In genomic region chr1:75565616-75566015, GRCm38 (mm10) we compare ENCODE assay signal across 14 mouse cellular contexts. TPM values are rescaled to one million over a fixed set of nuclear protein-coding genes. Genes with fewer than 3 reads are reported as not detected.
DNase-seq lines count a peak whose midpoint lies in the region; ATAC-seq and TF ChIP-seq lines count a peak whose summit lies in the region.
"Had no signal": no experiment of that assay in that cellular context is flagged by ENCODE, and none has a peak within 500 bp of the region (broad histone marks: within the 10 kb centered on the region; RNA-seq: fewer than 3 reads in every experiment).

No protein-coding gene starts in this region.

- 47% methylated on average over 9 of the region's 9 CpGs for WGBS in forebrain, postnatal 0 days
- 78% methylated on average over 9 of the region's 9 CpGs for WGBS in forebrain, embryonic 11.5 days
- WGBS in midbrain, embryonic 15.5 days, result 56% methylated on average over 9 of the region's 9 CpGs
- WGBS in midbrain, embryonic 10.5 days, result 75% methylated on average over 9 of the region's 9 CpGs
- WGBS in heart, embryonic 16.5 days, result 40% methylated on average over 9 of the region's 9 CpGs

- no peak overlapping the region; the same call in 1 of the 2 replicates for H3K9ac ChIP-seq in forebrain, postnatal 0 days
- no peak overlapping the region for H3K9ac ChIP-seq in forebrain, embryonic 11.5 days (ENCODE audit: low read length)
- H3K9ac ChIP-seq in midbrain, embryonic 15.5 days, result no peak overlapping the region
- H3K9ac ChIP-seq in heart, embryonic 16.5 days (ENCODE audit: low read length), result 0 out of 2 replicates have a peak overlapping the region, but pooled peaks have one; percentile 5
- H3K9ac ChIP-seq: limb, embryonic 15.5 days; lung, embryonic 15.5 days; midbrain, embryonic 12.5 days had no signal

- H3K9me3 ChIP-seq in forebrain, postnatal 0 days (ENCODE audit: low read length), result no peaks in the 10 kb centered on the region
- no peaks in the 10 kb centered on the region for H3K9me3 ChIP-seq in forebrain, embryonic 11.5 days (ENCODE audit: control insufficient read depth, low read length)
- H3K9me3 ChIP-seq in midbrain, embryonic 15.5 days, result 0 out of 2 replicates have a peak, but pooled peaks cover 2% of the 10 kb centered on the region
- H3K9me3 ChIP-seq in midbrain, embryonic 10.5 days (replicated peaks), result no peaks in the 10 kb centered on the region; the same call in 1 of the 2 replicates
- 0 out of 2 replicates have a peak, but pooled peaks cover 3% of the 10 kb centered on the region for H3K9me3 ChIP-seq in heart, embryonic 16.5 days (replicated peaks; ENCODE audit: control insufficient read depth, low read length)
- H3K9me3 ChIP-seq: limb, embryonic 15.5 days; lung, embryonic 15.5 days had no signal

- peaks cover 6% of the 10 kb centered on the region for H3K4me1 ChIP-seq in forebrain, postnatal 0 days (ENCODE audit: insufficient read depth)
- no peaks in the 10 kb centered on the region for H3K4me1 ChIP-seq in forebrain, embryonic 11.5 days (replicated peaks; ENCODE audit: control insufficient read depth, insufficient read depth, low read length)
- peaks cover 6% of the 10 kb centered on the region; the same call in 1 of the 2 replicates for H3K4me1 ChIP-seq in midbrain, embryonic 15.5 days
- no peaks in the 10 kb centered on the region for H3K4me1 ChIP-seq in midbrain, embryonic 10.5 days
- H3K4me1 ChIP-seq in heart, embryonic 16.5 days (ENCODE audit: control insufficient read depth, insufficient read depth, low read length), result peaks cover 34% of the 10 kb centered on the region
- H3K4me1 ChIP-seq: lung, embryonic 15.5 days; midbrain, embryonic 12.5 days had no signal

- H3K27me3 ChIP-seq in forebrain, postnatal 0 days (ENCODE audit: insufficient read depth, low read length), result no peaks in the 10 kb centered on the region
- no peaks in the 10 kb centered on the region for H3K27me3 ChIP-seq in forebrain, embryonic 11.5 days (ENCODE audit: control insufficient read depth, insufficient read depth, low read length)
- H3K27me3 ChIP-seq in midbrain, embryonic 15.5 days (replicated peaks), result no peaks in the 10 kb centered on the region
- H3K27me3 ChIP-seq in midbrain, embryonic 10.5 days (ENCODE audit: low read depth, poor library complexity, severe bottlenecking), result 0 out of 2 replicates have a peak, but pooled peaks cover 5% of the 10 kb centered on the region
- no peaks in the 10 kb centered on the region for H3K27me3 ChIP-seq in heart, embryonic 16.5 days (ENCODE audit: control insufficient read depth, insufficient read depth, low read length)
- H3K27me3 ChIP-seq: limb, embryonic 15.5 days; lung, embryonic 15.5 days had no signal

- DNase-seq in forebrain, postnatal 0 days, result no peak
- no peak for DNase-seq in forebrain, embryonic 11.5 days (ENCODE audit: low spot score)
- no peak for DNase-seq in midbrain, embryonic 10.5 days (ENCODE audit: low spot score)
- DNase-seq in thymus, postnatal 10 days (ENCODE audit: low spot score in 2 of 2), result peak; percentile 11 to 16
- no peak for DNase-seq in gastrocnemius, postnatal 14 days
- no peak for DNase-seq in urinary bladder, postnatal 36 days (ENCODE audit: low spot score in 2 of 2)
- DNase-seq: gastrocnemius, postnatal 10 days; kidney, postnatal 25 days; right cerebral cortex, postnatal 25 days had no signal

- peak overlapping the region; percentile 23; the same call in 1 of the 2 replicates for H3K27ac ChIP-seq in forebrain, postnatal 0 days (ENCODE audit: low read depth, low read length)
- no peak overlapping the region for H3K27ac ChIP-seq in forebrain, embryonic 11.5 days (ENCODE audit: low read depth, low read length)
- H3K27ac ChIP-seq in midbrain, embryonic 15.5 days, result peak overlapping the region; percentile 50
- H3K27ac ChIP-seq in midbrain, embryonic 10.5 days (replicated peaks), result no peak overlapping the region
- H3K27ac ChIP-seq in heart, embryonic 16.5 days (ENCODE audit: low read length), result peak overlapping the region; percentile 79
- H3K27ac ChIP-seq: limb, embryonic 15.5 days; lung, embryonic 15.5 days; midbrain, embryonic 12.5 days had no signal

- H3K36me3 ChIP-seq in forebrain, postnatal 0 days (ENCODE audit: insufficient read depth), result no peaks in the 10 kb centered on the region
- H3K36me3 ChIP-seq in forebrain, embryonic 11.5 days (ENCODE audit: control insufficient read depth, insufficient read depth, low read length), result no peaks in the 10 kb centered on the region
- no peaks in the 10 kb centered on the region for H3K36me3 ChIP-seq in midbrain, embryonic 15.5 days (replicated peaks)
- no peaks in the 10 kb centered on the region for H3K36me3 ChIP-seq in midbrain, embryonic 10.5 days
- no peaks in the 10 kb centered on the region for H3K36me3 ChIP-seq in heart, embryonic 16.5 days (ENCODE audit: control insufficient read depth, insufficient read depth)
- H3K36me3 ChIP-seq: limb, embryonic 15.5 days; lung, embryonic 15.5 days; midbrain, embryonic 12.5 days had no signal

- no peak for TF ChIP-seq CTCF in forebrain, postnatal 0 days (IDR thresholded peaks at IDR 0.05; ENCODE audit: low read depth)

- intact Hi-C loops in gastrocnemius, postnatal 14 days (cut with DNase I; ENCODE audit: low total_unique reads), result no loop called here

- H3K4me2 ChIP-seq in forebrain, postnatal 0 days (ENCODE audit: low read depth), result no peak overlapping the region
- H3K4me2 ChIP-seq in forebrain, embryonic 11.5 days (ENCODE audit: low read depth, low read length, severe bottlenecking), result no peak overlapping the region
- H3K4me2 ChIP-seq in midbrain, embryonic 15.5 days, result no peak overlapping the region
- H3K4me2 ChIP-seq in heart, embryonic 16.5 days (ENCODE audit: low read depth, low read length), result peak overlapping the region; percentile 11; the same call in 1 of the 2 replicates
- H3K4me2 ChIP-seq: limb, embryonic 15.5 days; lung, embryonic 15.5 days; midbrain, embryonic 12.5 days had no signal

- ATAC-seq in forebrain, postnatal 0 days, result peak; percentile 13; the same call in 1 of the 2 replicates
- no peak for ATAC-seq in forebrain, embryonic 11.5 days (replicated peaks; ENCODE audit: low FRiP score)
- no peak for ATAC-seq in midbrain, embryonic 15.5 days (replicated peaks)
- no peak for ATAC-seq in heart, embryonic 16.5 days (replicated peaks; ENCODE audit: extremely low read depth, insufficient read depth, low FRiP score)

- H3K4me3 ChIP-seq in forebrain, postnatal 0 days (ENCODE audit: low read depth, low read length), result no peak overlapping the region
- H3K4me3 ChIP-seq in forebrain, embryonic 11.5 days (ENCODE audit: low read depth, low read length), result no peak overlapping the region
- no peak overlapping the region for H3K4me3 ChIP-seq in midbrain, embryonic 15.5 days
- H3K4me3 ChIP-seq in midbrain, embryonic 10.5 days, result no peak overlapping the region
- H3K4me3 ChIP-seq in heart, embryonic 16.5 days (ENCODE audit: low read length), result no peak overlapping the region
- H3K4me3 ChIP-seq: limb, embryonic 15.5 days; lung, embryonic 15.5 days; midbrain, embryonic 12.5 days had no signal

RNA-seq across cellular contexts. Expression of gene Slc4a3, which starts 19.6 kb away (rescaled TPM):
- total RNA-seq in forebrain, postnatal 0 days (2014; rRNA removed), result 101 and 120 TPM in 2 replicates
- 56.0 and 73.0 TPM in 2 replicates for polyA plus RNA-seq in forebrain, postnatal 0 days (2015; fragmentation: Nextera tagmentation; extraction: Ambion mirVana)
- polyA plus RNA-seq in forebrain, embryonic 11.5 days (2014; fragmentation: Nextera tagmentation; extraction: Ambion mirVana), result 13.3 and 15.7 TPM in 2 replicates
- polyA plus RNA-seq in midbrain, embryonic 15.5 days (2015; fragmentation: Nextera tagmentation; extraction: Ambion mirVana), result 68.8 and 79.6 TPM in 2 replicates
- polyA plus RNA-seq in midbrain, embryonic 10.5 days (2016; fragmentation: Nextera tagmentation; extraction: Ambion mirVana), result 13.2 and 16.7 TPM in 2 replicates
- polyA plus RNA-seq in heart, embryonic 16.5 days (2015; fragmentation: Nextera tagmentation; extraction: Ambion mirVana), result 33.3 and 36.6 TPM in 2 replicates
- 1 to 10 TPM; 5.2 to 6.2 TPM for total RNA-seq in gastrocnemius, postnatal 14 days (2021)

RNA-seq across cellular contexts. Expression of gene Stk11ip, which starts 44.3 kb away (rescaled TPM):
- 25.8 and 34.7 TPM in 2 replicates for total RNA-seq in forebrain, postnatal 0 days (2014; rRNA removed)
- polyA plus RNA-seq in forebrain, postnatal 0 days (2015; fragmentation: Nextera tagmentation; extraction: Ambion mirVana), result 12.1 and 14.3 TPM in 2 replicates
- 23.9 and 27.6 TPM in 2 replicates for polyA plus RNA-seq in forebrain, embryonic 11.5 days (2014; fragmentation: Nextera tagmentation; extraction: Ambion mirVana)
- 25.7 and 27.7 TPM in 2 replicates for polyA plus RNA-seq in midbrain, embryonic 15.5 days (2015; fragmentation: Nextera tagmentation; extraction: Ambion mirVana)
- polyA plus RNA-seq in midbrain, embryonic 10.5 days (2016; fragmentation: Nextera tagmentation; extraction: Ambion mirVana), result 31.7 and 33.0 TPM in 2 replicates
- 14.3 and 14.7 TPM in 2 replicates for polyA plus RNA-seq in heart, embryonic 16.5 days (2015; fragmentation: Nextera tagmentation; extraction: Ambion mirVana)
- 1 to 10 TPM; 5.5 to 6.3 TPM for total RNA-seq in gastrocnemius, postnatal 14 days (2021)

RNA-seq across cellular contexts. Expression of gene Inha, which starts 58.7 kb away (rescaled TPM):
- total RNA-seq in forebrain, postnatal 0 days (2014; rRNA removed), result 24.5 and 26.6 TPM in 2 replicates
- polyA plus RNA-seq in forebrain, postnatal 0 days (2015; fragmentation: Nextera tagmentation; extraction: Ambion mirVana), result 19.6 and 24.8 TPM in 2 replicates
- 1.3 and 2.4 TPM in 2 replicates for polyA plus RNA-seq in forebrain, embryonic 11.5 days (2014; fragmentation: Nextera tagmentation; extraction: Ambion mirVana)
- 24.3 and 24.5 TPM in 2 replicates for polyA plus RNA-seq in midbrain, embryonic 15.5 days (2015; fragmentation: Nextera tagmentation; extraction: Ambion mirVana)
- polyA plus RNA-seq in midbrain, embryonic 10.5 days (2016; fragmentation: Nextera tagmentation; extraction: Ambion mirVana), result 1.7 and 2.7 TPM in 2 replicates
- 4.1 and 5.5 TPM in 2 replicates for polyA plus RNA-seq in heart, embryonic 16.5 days (2015; fragmentation: Nextera tagmentation; extraction: Ambion mirVana)
- 1 to 10 TPM; 6.5 to 7.7 TPM for total RNA-seq in gastrocnemius, postnatal 14 days (2021)

RNA-seq across cellular contexts. Expression of gene Obsl1, which starts 59.4 kb away (rescaled TPM):
- 28.4 and 43.7 TPM in 2 replicates for total RNA-seq in forebrain, postnatal 0 days (2014; rRNA removed)
- 18.7 and 22.9 TPM in 2 replicates for polyA plus RNA-seq in forebrain, postnatal 0 days (2015; fragmentation: Nextera tagmentation; extraction: Ambion mirVana)
- polyA plus RNA-seq in forebrain, embryonic 11.5 days (2014; fragmentation: Nextera tagmentation; extraction: Ambion mirVana), result 42.6 and 44.7 TPM in 2 replicates
- polyA plus RNA-seq in midbrain, embryonic 15.5 days (2015; fragmentation: Nextera tagmentation; extraction: Ambion mirVana), result 29.3 and 31.9 TPM in 2 replicates
- polyA plus RNA-seq in midbrain, embryonic 10.5 days (2016; fragmentation: Nextera tagmentation; extraction: Ambion mirVana), result 35.2 and 35.7 TPM in 2 replicates
- 83.9 and 94.2 TPM in 2 replicates for polyA plus RNA-seq in heart, embryonic 16.5 days (2015; fragmentation: Nextera tagmentation; extraction: Ambion mirVana)
- total RNA-seq in gastrocnemius, postnatal 14 days (2021), result 10 to 100 TPM; 65.6 to 69.5 TPM

Comparison
In these comparisons a context has a peak if more than half of its experiments do, and no peak if none do; other contexts are left out.
1. H3K27ac ChIP-seq: peak in forebrain, postnatal 0 days (single experiment), midbrain, embryonic 15.5 days (single experiment) and heart, embryonic 16.5 days (single experiment); none in forebrain, embryonic 11.5 days (single experiment) and midbrain, embryonic 10.5 days (single experiment).
2. DNase-seq: peak in thymus, postnatal 10 days (2 of 2); none in forebrain, postnatal 0 days (single experiment), forebrain, embryonic 11.5 days (single experiment), midbrain, embryonic 10.5 days (single experiment), gastrocnemius, postnatal 14 days (single experiment) and urinary bladder, postnatal 36 days (0 of 2).